Mouse (Mus musculus): ENCODE results near the gene Gtf2ird1.
"Not testable (repeated sequence)": the region's sequence is repeated elsewhere in the genome, so short reads cannot be mapped to it uniquely, and the experiment has no call there.

The Gtf2ird1 gene

GRCm38 (mm10) chr5:134409606-134410306, 46.8 kb downstream of the Gtf2ird1 start:
- no peak for DNase-seq (ENCODE audit: low spot score)

DNA sequence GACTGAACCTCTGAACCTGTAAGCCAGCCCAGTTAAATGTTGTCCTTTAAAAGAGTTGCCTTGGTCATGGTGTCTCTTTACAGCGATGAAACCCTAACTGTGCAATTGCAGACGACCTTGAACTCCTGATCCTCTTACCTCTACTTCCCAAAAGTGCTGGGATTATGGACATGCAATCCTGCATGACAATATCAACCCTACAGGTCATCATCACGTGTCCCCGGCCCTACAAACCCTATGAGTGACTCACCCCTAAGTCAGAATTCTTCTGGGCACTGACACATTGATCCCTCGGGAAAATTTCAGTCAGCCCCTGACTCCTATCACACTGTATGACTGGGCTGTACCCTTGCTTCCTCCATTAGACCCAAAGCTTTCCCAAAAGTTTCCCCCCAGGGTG, 48.4 kb downstream of the Gtf2ird1 start:
- DNase-seq (ENCODE audit: low spot score): no peak

GRCm38 (mm10) chr5:134401841-134402240, 54.7 kb downstream of the Gtf2ird1 start:
- DNase-seq (ENCODE audit: low spot score): no peak

DNA sequence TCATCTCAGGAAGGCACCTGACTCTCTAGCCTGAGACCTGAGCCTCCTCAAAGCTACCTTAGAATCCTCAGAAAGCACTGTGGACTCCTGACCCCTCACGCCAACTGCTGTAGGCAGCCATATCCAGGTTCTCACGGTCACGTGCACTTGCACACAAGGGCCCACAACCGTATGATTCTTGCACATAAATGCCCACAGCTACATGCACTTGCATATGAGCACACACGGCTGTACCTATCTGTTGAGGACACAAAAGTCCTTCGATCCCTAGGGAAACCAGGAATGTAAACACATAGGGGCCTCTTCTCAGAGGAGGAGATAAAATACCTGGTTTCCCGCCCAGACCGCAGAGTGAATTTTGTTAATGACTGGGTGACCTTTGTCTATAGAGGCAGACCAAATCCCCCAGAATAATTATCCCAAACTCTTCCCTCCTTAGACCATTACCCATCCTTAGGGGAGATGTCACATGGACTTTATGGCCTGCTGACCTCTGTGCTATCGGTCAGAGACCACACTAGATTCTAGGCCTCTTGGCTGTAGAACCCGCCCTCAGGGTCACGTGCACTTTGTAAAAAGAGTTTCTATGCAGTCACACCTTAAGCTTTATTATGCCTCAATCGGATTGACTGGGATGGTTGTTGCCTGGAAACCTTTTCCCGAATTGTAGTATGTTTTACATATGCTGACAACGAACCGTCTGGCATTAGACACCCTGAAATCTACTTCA, 58.9 kb downstream of the Gtf2ird1 start:
- DNase-seq (ENCODE audit: low spot score): no peak

GRCm38 (mm10) chr5:134396519-134396918, 60.0 kb downstream of the Gtf2ird1 start:
- DNase-seq (ENCODE audit: low spot score): no peak

- no peak for DNase-seq (ENCODE audit: low spot score)
Measured at GRCm38 (mm10) chr5:134394624-134395023, 61.9 kb downstream of the Gtf2ird1 start.

- DNase-seq (ENCODE audit: low spot score): no peak
Measured at GRCm38 (mm10) chr5:134393624-134394023, 62.9 kb downstream of the Gtf2ird1 start.

- peak; percentile 66 for DNase-seq (ENCODE audit: low spot score)
Measured at GRCm38 (mm10) chr5:134385106-134385505, 71.4 kb downstream of the Gtf2ird1 start.

GRCm38 (mm10) chr5:134375256-134375655, 81.3 kb downstream of the Gtf2ird1 start:
- DNase-seq (ENCODE audit: low spot score): peak; percentile 75

DNA sequence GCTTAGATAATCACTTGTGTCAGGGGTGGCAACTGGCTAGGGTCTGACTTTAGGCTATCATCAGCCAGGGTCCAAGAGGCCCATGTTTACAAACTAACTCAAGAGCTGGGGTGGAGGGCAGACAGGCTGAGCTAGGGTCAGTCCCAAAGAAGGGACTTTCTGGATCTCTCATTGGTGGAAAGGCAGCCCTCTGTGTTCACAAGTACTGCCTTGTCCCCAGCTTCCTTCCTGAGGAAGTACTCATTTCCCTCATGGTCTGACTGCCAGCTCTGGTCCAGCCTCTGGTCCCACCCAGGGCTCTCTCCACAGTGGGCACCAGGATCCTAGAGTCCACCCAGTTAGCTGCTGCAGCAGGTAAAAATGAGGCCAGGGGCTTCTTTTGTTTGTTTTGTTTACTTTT, 82.0 kb downstream of the Gtf2ird1 start:
- DNase-seq (ENCODE audit: low spot score): no peak

- peak; percentile 45 for DNase-seq (ENCODE audit: low spot score)
Measured at GRCm38 (mm10) chr5:134373912-134374488, 82.5 kb downstream of the Gtf2ird1 start.

DNA sequence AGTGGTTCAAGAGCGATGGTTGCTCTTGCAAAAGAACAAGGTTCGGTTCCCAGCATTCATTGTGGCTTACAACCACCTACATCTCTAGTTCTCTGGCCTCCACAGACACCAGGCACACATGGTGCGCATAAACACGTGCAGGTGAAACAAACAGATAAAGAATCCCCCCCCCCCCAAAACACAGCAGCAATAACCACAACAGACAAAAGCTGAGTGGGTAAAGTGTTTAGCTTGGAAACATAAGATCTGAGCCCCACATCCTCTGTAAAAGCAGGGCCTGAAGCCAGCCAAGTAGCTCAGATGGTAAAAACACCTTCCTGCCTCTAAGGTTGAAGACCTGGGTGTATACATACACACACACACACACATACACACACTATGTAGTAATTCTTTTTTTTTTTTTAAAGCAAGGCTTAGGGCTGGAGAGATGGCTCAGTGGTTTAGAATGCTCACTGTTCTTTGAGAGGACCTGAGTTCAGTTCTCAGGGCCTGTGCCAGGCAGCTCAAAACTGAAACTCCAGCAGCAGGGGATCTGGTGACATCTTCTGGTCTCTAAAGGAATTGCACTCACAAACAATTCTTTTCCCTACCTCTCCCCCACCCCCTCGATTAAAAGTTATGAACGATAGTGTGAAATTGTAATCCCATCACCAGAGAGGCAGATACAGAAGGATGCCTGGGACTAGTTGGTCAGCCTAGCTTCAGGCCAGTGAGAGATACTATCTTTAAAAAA, 83.4 kb downstream of the Gtf2ird1 start:
- DNase-seq (ENCODE audit: low spot score): no peak

GRCm38 (mm10) chr5:134371511-134372289, 84.8 kb downstream of the Gtf2ird1 start:
- DNase-seq (ENCODE audit: low spot score): no peak

DNA sequence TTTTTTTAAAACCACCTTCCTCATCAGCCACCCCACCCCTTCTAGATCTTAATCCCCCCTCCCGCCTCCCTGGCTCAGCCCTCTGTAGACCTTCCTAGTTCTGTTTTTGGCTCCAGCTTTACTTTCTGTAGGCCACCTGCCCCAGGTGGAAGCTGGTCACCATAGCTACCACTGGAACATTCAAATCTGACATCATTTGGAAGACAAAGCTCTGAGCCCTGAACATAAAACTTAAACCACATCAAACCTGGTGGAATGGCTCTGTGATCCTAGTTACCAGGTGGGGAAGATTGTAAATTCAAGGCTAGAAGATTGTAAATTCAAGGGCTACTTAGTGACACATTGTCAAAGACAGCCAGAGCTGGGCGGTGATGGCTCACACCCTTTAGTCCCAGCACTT, 85.7 kb downstream of the Gtf2ird1 start:
- DNase-seq (ENCODE audit: low spot score): no peak

DNA sequence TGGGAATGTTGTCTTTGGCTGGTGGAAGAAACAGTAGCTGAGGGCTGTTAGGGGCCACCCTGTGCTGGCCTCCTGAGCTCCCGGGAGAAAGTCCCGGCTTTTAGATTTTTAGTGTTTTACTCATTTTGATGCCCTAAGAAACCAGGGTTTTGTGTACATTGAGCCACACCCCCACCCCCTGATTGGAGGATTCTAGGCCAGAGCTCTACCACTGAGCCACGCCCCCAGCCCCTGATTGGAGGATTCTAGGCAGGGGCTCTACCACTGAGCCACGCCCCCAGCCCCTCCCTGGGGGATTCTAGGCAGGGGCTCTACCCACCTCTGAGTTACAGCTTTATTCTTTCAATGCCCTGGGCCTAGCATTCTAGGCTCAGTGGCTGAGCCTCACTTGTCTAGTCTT, 97.4 kb downstream of the Gtf2ird1 start:
- DNase-seq (ENCODE audit: low spot score): peak; percentile 39

DNA sequence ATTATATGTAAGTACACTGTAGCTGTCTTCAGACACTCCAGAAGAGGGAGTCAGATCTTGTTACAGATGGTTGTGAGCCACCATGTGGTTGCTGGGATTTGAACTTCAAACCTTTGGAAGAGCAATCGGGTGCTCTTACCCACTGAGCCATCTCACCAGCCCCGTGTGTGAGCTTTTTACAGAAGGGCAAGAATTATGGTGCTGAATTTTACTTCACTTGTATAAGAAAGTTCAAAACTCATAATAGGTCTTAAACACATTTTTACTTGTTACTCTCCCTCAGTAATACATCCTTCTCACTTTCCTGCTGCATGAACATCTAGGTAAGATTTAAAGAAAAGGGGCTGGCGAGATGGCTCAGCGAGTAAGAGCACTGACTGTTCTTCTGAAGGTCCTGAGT, 101.1 kb downstream of the Gtf2ird1 start:
- not testable (repeated sequence) for DNase-seq (ENCODE audit: low spot score)

- DNase-seq (ENCODE audit: low spot score): no peak
Measured at GRCm38 (mm10) chr5:134353117-134353516, 103.4 kb downstream of the Gtf2ird1 start.

- peak; percentile 41 for DNase-seq (ENCODE audit: low spot score)
Measured at GRCm38 (mm10) chr5:134352527-134353001, 104.0 kb downstream of the Gtf2ird1 start.

DNA sequence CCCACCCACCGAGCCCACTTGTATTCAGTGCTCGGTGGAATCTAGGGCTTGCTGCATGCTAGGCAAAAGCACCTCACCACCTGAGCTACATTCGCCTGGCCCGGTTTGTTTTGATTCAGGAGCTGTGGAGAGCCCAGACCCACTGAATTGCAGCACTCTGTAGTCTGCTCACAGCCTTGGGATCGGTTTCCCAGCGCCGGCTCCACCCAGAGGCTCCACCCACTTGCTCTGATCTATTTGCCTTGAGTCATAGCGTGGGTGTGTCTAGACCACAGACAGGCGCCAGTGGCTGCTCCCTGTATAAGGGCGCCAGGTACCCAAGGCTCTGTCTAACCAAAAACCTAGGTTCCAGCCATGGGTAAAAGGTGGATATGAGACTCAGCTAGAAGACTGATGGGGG, 105.9 kb downstream of the Gtf2ird1 start:
- peak; percentile 69 for DNase-seq (ENCODE audit: low spot score)

DNA sequence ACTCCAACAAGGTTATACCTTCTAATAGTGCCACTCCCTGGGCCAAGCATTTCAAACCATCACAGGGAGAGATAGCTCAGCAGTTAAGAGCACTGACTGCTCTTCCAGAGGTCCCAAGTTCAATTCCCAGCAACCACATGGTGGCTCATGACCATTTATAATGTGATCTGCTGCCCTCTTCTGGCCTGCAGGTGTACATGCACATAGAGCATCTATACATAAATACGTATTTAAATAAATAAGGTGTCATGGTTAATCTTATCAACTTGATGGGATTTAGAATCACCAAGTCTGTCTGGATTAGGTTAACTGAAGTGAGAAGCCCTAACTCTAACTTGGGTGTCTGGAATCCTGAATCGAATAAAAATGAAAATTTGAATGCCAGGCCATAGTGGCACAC, 109.5 kb downstream of the Gtf2ird1 start:
- DNase-seq (ENCODE audit: low spot score): no peak

DNA sequence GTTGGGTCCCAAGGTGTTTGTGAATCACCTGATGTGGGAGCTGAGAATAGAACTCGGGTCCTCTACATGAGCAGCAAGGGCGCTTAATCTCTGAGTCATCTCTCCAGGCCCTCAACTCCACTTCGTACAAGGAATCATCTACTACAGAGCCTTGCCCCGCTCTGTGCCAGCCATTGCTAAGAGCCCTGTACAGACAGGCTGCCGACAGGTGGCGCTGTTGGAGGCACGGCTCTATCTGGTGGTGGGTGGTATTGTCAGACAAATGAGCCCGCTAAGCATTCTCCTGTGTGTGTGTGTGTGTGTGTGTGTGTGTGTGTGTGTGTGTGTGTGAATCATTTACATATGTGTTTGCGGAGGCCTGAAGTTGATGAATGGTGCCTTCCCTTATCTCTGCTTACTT, 111.1 kb downstream of the Gtf2ird1 start:
- no peak for DNase-seq (ENCODE audit: low spot score)

GRCm38 (mm10) chr5:134344076-134344475, 112.4 kb downstream of the Gtf2ird1 start:
- no peak for DNase-seq (ENCODE audit: low spot score)
